Mouse (Mus musculus): ENCODE measurements around the gene Rai14.

The Rai14 gene

DNA sequence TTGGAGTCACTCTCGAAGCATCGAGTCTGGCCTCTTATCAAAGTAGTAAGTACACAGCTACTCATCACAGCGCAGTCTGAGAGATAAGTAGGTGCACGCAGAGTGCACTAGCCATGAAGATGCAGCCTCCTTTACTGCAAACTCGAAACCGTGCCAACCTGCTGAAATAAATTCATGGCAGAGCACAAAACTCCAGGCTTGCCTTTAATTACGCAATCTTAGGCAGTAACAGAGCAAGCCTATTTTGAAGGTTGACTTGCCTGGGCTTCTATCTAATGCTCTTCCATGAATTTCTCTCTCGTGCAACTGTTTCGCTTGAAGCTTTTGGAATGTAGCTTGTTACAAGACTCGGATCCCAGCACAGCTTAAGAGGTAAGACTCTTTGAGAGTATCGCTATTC, 25.1 kb downstream of the Rai14 start:
- no peak for DNase-seq (ENCODE audit: low spot score)

DNA sequence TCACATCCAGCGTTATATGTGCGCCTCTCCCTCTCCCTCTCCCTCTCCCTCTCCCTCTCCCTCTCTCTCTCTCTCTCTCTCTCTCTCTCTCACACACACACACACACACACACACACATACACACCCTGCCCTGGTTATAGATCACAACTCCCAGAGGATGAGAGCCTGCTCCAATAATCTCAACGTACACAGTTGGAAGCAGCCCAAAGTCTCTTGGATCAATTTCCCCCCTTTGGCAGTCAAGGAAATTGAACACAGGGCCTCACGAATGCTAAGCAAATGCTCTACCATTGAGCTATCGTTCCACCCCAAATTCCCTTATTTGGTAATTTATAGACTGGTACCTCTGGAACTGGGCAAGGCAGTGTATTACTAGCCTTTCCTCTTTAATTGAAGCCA, 25.7 kb downstream of the Rai14 start:
- DNase-seq (ENCODE audit: low spot score): no peak

DNA sequence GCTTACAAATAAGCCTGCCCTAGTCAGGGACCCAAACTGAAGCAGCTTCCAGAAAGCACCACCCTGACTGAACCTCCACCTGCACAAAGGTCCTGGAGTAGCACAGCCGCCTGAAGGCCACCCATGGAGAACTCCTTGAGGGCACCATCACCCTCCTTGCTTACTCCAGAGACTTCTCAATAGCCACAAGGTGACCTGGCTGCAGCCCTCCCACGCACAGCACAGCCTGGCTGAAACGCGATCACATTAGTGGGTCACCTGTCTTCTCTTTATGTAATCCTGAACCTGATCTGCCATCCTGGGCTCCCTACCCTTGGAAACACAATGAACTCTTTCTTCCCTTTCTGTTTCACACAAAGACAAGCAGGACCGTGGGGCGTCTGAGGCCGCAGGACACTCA, 27.1 kb downstream of the Rai14 start:
- no peak for DNase-seq (ENCODE audit: low spot score)

DNA sequence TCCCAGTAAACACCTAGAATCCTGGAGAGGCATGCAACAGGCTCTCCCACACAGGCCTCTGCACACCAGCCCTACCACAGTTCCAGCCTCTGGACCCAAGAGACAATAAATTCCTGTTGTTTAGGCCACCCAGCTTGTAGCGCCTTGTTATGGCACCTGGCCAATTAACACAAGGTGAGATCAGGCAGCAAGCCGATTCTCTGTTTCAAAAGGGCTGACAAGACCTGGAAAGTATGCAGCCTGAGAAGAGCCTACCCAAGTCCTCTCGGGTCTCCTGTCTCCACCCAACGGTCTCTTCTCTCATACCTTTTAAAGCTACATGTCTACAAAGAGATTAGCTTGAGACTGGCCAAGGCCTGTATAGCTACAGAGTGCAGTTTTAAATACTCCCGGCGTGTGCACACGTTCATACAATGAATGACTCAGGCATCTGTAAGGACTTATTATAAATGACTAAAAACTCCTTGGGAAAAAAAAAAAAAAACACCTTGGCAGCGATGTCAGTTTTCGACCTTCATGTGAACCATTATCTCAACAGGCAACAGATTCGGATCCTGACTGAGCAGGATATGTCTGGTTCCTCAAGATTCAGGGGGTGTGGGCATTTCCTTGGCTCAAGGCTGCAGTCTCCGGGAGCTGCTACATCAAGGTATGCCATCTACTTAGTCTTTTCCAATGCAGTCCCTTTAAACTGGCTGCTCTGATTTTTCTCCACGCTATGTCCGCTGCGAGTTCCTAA, 28.6 kb downstream of the Rai14 start:
- peak; percentile 21 for DNase-seq (ENCODE audit: low spot score)

DNA sequence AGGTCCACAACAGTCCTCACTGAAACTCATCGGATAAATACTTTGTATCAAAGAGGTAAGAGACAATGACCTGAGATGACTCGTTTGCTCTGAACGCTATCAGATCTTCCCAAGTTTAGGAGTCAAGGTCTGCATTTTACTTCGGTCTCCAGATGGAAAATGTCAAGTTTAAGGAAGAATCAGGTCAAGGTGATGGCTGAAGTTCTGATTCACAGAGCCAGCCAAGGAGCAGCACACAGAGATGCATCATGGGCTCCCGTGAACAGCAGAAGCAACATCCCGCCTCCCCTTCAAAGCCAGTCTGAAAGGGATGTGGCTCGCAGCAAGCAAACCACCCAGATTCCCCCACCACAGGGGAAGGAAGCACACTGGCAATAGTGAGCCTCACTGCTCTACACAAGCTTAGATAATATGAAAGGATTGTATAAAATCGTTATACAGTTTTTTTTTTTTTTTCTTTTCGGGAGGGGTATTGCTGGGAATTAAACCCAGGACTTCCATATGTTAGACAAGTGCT, 30.7 kb downstream of the Rai14 start:
- DNase-seq (ENCODE audit: low spot score): no peak

DNA sequence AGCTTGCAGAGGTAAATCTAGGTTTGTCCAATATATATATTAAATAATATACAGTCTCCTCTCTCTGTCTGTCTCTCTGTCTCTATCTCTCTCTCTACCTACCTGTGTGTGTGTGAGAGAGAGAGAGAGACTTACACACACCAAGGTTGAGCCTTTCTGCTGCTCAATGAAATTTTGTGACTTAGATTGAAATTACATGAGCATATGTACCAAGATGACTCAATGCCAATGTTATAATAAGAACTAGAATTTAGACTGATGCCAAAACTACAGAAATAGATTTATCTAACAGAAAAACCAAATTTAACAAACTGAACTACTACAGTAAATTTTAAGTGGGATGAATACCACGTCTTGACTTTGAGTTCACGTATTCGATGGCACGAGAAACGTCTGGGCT, 33.9 kb downstream of the Rai14 start:
- no peak for DNase-seq (ENCODE audit: low spot score)

DNA sequence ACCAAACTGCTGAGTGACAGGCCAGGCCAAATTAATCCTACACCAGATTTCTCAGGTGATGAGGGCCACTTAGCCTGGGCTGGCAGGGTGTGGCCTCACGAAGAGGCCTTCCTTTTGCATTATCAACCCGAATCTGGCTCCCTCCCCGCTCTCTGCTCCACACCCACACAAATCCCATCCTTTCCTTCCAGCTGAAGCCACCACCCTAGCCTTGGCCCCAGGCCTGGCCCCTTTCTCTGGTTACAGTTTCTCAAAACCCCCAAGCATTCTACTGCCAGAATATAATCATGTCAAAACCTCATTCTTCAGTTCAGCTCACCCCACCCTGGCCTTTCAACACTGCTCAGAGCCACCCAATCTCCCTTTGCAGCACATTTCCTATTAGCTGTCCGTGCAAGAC, 34.9 kb downstream of the Rai14 start:
- no peak for DNase-seq (ENCODE audit: low spot score)

DNA sequence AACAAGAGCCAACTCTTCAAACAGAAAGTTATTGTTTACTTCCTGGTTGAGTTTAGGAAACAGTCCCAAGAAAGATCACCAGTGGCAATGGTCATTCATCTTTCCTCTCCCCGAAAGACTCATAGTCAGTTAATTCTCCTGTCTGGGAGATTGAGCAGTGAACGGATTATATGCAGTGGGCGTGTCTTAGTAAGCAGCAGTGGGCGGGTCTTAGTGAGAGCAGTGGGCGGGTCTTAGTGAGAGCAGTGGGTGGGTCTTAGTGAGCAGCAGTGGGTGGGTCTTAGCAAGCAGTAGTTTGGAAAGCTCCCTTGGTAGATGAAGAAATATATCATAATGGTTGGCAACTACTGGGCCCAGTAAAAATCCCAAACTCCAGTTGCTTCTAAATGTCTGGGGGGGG, 38.6 kb downstream of the Rai14 start:
- no peak for DNase-seq (ENCODE audit: low spot score)

DNA sequence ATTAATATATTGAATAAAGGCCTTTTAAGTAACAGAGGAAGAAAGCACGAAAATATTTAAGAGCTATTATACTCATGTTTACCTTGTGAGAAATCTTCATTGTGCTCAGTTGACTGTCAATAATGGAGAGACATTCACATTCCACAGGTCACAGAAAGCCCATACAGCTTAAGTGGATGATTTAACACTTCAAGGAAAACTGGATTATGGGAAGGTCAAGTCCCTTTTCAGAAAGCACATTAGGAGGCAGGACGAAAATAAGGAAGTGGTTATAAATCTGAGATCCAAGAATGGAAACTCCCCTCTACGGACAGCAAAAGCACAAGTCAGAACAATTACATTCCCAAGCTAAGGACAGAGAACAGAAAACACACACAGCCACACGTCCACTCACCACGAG, 41.5 kb downstream of the Rai14 start:
- DNase-seq (ENCODE audit: low spot score): no peak

DNA sequence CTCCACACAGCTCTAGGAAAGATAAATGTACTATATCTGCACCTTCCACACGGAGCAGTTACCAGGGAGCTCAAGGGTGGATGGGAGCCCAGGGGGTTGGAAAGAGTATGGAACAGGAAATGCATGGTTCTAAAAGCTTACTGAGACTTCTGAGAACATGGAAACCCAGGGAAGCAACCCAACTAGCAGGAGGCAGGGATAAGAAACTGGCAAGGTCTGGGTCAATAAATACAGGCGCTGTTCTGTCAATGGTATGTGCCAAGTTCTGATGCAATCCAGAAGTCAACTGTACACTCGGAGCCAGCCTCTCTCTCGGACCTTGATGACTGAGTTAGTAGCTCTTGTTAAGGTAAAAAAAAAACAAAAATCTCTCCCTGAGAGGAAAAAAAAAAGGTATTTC, 42.6 kb downstream of the Rai14 start:
- peak; percentile 22 for DNase-seq (ENCODE audit: low spot score)

DNA sequence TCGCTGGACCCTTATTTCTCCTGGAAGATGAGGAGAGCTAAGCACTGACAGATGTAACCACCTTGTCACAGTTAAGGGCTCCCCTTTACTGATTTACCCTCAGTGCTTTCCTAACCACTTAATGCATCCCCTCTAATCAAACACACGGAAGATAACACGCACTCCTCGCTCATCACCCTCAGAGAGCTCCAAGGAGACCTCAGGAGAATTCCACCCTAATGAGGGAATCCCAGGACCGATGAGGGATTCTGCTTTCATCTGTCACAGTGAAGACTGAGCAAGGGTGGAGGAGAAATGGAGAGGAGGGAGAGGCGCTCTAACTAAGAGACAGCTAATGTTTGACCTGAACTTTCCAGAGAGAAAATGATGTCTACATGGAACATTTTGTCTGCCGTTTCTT, 44.3 kb downstream of the Rai14 start:
- DNase-seq (ENCODE audit: low spot score): no peak

DNA sequence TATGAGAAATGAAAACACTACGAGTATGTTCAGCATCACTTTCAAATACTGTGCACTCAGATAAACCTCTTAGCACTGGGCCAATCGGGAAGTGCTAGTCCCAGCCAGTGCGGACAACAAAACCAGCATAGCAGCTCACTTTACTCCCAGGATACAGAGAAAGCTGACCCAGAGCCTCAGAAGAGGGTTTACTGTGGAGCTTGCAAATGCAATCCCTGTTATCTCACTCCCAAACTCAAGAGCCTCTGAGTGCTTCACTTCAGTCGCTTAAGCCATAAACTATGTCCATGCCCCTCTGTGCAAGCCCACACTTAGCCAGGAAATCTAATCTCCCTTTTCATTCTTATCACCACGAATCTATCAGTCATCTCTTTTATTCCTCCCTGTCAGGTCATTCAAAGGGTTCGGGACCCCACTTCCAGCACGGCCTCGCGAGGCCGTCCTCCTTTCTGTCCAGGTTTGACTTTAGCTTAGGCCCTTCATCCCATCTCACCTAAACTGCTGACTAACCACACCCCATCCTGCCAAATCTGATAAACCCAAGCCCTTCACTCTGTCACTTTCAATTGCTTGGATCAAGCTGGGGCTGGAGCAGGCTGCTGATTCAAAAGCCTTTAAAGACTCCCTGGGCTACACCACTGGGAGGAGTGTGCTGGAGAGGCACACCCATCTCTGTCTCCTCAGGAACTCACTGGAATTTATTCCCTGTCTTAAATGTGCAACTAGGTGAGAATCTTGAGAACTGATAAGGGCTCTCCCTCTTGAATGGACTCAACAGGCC, 46.1 kb downstream of the Rai14 start:
- no peak for DNase-seq (ENCODE audit: low spot score)

DNA sequence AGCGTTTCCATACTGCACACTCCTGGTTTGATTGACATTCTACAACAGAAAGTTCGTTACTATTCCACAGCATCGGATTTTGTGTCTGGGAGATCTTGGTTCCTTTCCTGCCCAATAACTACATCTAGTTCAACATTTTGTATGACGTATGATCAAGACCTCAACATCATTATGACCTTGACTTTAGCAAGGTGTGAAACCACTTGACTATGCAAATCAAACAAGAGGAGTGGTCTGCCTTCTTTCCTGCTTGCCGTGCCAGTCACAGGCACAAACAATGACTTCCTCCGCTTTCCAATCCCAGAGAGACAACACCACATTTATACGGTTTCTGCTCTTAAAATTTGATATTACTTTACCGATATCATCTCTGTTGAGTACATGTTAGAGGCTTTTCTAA, 48.6 kb downstream of the Rai14 start:
- no peak for DNase-seq (ENCODE audit: low spot score)

DNA sequence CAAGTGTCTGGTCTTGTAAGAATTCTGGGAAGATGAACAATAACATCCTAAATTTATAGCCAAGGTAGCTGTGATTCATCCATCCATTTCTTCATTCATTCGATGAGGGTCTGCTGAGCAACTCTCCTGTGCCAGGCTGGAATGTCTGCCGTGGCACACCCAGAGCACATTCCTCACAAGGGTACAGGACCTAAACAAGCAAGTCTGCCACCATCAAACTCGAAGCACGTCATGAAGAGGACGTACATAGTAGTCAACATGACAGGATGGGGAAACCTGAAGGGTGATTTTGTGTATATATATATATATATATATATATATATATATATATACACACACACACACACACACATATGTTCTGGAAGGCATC, 49.9 kb downstream of the Rai14 start:
- DNase-seq (ENCODE audit: low spot score): no peak

DNA sequence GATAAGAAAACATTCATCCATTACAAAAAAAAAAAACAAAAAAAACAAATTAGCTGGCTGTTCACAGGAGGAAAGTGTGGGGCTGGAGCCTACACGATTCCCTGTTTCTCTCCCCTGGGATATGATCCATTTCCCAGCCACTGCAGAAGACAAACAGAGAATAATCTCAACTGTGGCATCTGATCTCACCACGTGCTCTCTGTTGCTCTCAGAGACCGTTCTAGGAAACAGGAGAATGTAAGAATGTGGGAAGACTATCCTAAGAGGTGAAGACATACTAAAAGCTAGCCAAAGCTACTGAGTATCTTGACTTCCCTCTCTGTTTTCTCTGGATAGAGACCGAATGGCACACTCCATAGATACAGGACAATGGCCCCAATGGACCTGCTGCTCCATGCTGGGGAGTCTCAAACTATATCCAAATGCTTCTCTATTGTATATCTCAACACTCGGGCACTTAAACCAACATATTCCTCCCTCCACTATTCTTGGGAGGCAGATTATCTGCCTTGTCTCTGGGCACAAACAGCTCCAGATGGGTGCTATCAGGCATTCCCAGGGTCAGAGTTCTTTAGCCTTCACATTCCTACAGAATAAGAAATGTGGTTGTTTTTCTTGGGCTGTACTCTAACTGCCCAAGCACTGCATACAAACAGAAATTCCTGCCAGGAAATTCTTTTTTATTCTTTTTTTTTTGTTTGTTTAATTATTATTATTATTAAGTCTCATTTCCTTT, 50.5 kb downstream of the Rai14 start:
- DNase-seq (ENCODE audit: low spot score): no peak

DNA sequence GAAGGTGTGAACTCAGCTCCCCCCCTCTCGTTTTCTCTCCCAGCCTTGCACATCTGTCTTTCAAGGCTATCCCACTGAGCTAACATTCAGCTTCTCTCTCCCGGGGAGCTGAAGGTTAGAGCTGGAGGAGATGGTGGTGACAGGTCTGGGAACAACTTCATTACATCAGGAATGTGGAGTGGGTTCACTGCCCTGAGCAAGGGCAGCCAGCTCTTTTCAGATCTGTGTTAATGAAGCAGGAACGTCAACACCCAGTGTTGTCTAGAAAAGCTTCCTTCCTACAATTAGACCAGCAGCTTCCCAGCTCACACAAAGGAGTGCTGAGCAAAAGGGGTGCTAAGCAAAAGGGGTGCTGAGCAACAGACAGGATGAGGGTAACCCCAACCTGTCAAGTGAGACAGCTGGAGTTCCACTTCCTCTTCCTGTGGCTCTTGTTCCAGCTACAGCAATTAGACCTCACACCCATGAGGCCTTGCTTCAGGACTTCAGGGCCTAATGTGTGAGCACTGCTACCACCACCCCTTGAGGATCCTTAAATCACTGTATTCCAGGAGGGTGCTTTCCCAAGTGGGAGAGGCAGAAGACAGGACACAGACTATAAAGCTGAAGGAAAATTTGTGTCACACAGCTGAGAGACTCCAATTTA, 52.3 kb downstream of the Rai14 start:
- DNase-seq (ENCODE audit: low spot score): no peak

DNA sequence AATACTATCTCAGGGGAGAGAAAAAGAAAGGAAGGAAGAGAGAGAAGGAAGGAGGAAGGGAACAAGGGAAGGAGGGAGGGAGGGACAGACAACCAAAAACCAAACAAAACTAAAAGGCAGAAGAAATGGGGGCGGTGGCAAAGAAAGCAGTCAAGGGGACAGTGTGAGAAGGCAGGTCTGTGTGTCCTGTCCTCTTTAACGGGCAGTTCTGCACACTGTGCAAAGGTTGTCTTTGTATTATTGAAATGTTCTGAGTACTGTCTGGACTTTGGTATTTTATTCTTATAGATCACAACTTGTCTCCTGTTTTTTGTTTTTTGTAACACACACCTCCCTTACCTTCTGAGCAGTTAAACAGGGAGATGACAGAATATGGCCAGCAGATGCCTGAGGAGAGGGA, 55.6 kb downstream of the Rai14 start:
- DNase-seq (ENCODE audit: low spot score): no peak

DNA sequence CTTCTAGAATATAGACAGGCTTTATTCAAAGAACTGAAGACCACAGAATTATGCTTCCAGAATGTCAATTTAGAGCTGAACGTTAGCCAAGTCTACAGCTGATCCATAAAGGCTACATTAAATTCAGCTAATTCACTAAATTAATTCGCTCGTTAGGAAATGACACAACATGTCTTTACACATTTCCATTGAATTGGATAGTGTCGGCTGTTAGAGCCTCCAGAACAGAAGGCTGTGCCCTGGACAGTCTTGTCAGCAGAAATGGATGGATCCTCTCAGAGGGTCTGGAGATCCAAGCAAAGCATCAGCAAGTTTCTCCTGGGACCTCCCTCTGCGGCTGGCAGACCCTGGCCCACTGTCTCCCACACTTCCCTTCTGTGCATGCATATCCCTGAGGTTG, 58.3 kb downstream of the Rai14 start:
- no peak for DNase-seq (ENCODE audit: low spot score)

DNA sequence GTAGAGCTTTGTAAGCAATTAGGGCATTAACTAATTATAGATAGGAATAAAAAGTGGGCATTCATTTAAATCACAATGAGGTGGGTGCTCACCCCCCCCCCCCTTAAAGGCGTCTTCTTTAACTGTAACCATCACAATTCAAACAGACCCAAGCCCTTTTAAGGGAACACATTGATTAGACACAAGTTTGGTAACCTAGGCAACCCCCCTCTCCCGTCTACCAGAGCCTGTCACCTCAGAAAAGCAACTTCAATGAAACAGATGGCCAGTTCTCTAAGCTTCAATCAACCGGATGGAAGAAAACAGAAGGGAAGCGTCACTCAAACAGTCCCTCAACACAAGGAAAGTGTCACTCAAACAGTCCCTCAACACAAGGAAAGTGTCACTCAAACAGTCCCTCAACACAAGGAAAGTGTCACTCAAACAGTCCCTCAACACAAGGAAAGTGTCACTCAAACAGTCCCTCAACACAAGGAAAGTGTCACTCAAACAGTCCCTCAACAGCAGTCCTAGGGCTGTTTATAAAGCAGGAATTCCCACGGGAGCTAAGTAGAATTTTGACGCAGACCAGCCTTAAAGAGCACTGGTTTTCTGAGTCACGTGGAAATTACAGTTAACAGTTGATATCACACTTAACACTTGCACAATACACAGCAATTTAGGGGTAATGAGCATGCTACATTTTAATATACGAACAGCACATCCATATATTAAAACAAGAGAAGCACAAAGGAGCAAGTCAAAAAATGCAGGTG, 59.1 kb downstream of the Rai14 start:
- DNase-seq (ENCODE audit: low spot score): no peak

DNA sequence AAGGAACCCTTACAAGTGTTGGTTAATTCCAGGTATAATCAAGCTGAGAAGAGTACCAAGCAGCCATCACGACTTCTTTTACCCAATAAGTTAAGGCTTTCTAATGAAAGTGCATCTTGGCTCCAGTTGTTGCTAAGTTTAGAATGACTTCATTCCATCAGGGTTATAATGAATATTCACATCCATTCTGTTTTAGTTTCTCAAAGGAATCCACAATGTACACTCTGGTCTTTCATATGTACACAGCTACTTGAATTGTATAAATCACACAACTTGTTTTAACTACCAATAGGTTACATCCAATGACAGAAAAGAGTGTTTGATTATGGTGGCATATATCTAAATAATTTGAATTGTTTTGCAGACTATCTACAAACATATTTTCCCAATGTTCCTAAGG, 59.7 kb downstream of the Rai14 start:
- no peak for DNase-seq (ENCODE audit: low spot score)

DNA sequence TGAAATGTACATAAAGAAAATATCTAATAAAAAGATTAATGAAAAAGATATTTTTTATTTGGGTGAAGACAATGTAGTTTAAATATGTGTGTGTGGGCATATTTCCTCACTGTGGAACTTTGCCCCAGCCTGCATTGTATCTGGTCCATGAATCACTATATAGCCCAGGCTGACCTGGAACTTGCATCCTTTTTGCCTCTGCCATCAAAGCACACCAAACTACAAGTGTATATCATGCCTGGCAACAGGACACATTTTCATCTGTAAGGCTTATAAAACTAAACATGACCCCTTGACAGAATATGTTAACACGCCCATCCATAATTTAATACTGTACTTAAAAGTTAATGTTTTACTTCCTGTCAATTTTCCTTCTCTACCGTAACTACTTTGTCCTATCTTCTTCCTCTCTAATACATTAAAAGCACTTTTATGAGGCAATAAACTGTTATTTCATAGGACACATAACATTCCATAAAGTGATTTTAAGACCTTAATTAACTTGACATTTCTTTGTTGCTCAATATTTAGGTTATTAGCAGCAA, 61.4 kb downstream of the Rai14 start:
- DNase-seq (ENCODE audit: low spot score): no peak
